Mouse (Mus musculus) spleen, postnatal 36 days (tissue): ENCODE data around the gene AY761185.
"Not testable (repeated sequence)": the region's sequence is repeated elsewhere in the genome, so short reads cannot be mapped to it uniquely, and the experiment has no call there.

Source experiments
- DNase-seq, 2 experiments: peaks; one replicate each; pipeline ENCODE4 v3.0.0; 2022; ENCODE audit warnings: low spot score in 2 of 2, mixed read lengths in 1 of 2

AY761185 gene

GRCm38 (mm10) chr8:20944610-20945009 is at the start of gene AY761185:
Gene AY761185 (minus strand): TSS chr8:20944710.
- no peak for DNase-seq

GRCm38 (mm10) chr8:20994042-20994441 is 49.5 kb upstream of the AY761185 start:
- DNase-seq: not testable (repeated sequence)

GRCm38 (mm10) chr8:20979846-20980245 is 35.3 kb upstream of the AY761185 start:
- no peak for DNase-seq

GRCm38 (mm10) chr8:20964531-20964930 is 20.0 kb upstream of the AY761185 start:
- DNase-seq: no peak

DNA sequence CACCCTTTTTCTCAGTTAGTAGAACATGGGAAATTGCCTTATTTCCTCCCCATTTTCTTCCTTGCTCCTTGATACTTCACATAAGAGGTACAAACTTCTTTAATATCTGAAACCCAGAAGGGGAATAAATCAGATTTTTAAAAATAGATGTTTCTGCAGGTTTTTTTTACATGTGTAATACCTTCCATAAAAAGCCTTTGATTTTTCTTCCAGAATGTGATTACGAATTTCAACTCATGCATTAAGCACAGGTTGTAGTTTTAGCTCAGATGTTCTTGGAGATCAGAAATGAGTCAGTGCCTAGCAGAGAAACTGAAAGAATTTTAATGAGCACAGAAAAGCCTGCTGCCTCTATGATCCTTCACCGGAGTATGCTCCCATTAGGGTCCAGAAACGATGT is 22.5 kb downstream of the AY761185 start, which contains the start of gene Gm6040:
TSS of gene Gm6040 (minus strand) at position 101 of the 400 bp plus-strand sequence.
- DNase-seq: no peak

DNA sequence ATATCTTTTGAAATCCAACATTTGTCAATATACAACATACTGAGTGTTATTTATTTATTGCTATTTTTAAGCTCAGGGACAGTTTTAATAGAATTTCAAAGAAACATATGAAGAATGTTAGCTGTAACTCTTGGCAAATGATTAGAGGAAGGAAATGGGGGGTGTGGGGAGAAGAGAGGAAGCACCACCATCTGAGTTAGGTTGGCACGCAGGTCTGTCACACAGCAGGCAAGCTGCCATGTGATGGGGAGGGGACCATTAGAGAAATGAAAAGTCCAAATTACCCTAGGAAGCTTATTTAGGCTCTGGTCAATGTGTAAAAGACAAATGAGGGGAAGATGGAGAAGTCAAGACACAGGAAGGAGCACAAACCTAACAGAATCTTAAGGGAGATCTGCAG is 32.2 kb downstream of the AY761185 start:
- DNase-seq: no peak

GRCm38 (mm10) chr8:20908256-20908655 is 36.3 kb downstream of the AY761185 start:
- no peak for DNase-seq

DNA sequence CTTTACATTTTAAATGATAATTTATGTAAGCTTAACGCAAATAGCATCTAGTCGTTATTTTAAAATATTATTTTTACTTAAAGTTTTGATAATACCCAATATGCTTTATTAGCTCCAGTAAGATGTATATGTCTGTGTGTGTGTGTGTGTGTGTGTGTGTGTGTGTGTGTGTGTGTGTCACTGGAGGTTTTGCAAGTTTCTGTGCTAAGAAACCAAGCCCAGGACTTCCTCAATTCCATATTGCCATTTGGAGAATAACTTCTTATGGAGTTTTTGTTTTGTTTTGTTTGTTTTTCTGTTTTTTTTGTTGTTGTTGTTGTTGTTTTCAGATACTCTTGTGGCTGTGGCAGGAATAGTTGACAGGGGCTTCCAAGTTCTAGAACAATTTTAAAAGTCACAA is 37.4 kb downstream of the AY761185 start:
- no peak for DNase-seq

DNA sequence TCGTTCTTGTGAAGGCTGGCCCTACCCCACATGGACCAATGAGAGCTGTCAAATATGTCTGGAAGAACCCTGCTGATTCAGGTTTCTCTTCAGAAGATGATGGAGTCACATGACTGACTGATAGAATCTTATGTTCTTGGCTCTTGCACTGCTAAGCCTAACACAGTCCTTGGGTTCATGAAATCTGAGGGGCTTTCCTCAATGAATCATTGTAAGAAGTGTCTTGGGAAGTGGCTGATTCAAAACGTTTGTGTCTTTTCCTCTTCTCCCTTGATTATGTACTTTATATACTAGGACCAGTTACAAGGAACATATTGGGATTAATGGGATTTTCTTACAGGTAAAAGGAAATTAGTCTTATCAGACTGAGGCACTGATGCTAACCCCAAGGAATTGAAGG is 42.0 kb downstream of the AY761185 start, which contains the start of gene Gm15056:
TSS of gene Gm15056 (minus strand) at position 101 of the 400 bp plus-strand sequence.
- DNase-seq: no peak
